Mouse (Mus musculus) CD4-positive naive resting alpha-beta T cell, adult 76 days (primary cell): ENCODE measurements around the gene Unc93b1. TPM values are rescaled to one million over a fixed set of nuclear protein-coding genes. Genes with fewer than 3 reads are reported as not detected.

Experiments used
- total RNA-seq: library from RNA; stranded (reverse); gene quantifications from one replicate; pipeline ENCODE4 v1.2.4, GENCODE M21; 2023

Unc93b1 gene
- 46.4 TPM for total RNA-seq

DNA sequence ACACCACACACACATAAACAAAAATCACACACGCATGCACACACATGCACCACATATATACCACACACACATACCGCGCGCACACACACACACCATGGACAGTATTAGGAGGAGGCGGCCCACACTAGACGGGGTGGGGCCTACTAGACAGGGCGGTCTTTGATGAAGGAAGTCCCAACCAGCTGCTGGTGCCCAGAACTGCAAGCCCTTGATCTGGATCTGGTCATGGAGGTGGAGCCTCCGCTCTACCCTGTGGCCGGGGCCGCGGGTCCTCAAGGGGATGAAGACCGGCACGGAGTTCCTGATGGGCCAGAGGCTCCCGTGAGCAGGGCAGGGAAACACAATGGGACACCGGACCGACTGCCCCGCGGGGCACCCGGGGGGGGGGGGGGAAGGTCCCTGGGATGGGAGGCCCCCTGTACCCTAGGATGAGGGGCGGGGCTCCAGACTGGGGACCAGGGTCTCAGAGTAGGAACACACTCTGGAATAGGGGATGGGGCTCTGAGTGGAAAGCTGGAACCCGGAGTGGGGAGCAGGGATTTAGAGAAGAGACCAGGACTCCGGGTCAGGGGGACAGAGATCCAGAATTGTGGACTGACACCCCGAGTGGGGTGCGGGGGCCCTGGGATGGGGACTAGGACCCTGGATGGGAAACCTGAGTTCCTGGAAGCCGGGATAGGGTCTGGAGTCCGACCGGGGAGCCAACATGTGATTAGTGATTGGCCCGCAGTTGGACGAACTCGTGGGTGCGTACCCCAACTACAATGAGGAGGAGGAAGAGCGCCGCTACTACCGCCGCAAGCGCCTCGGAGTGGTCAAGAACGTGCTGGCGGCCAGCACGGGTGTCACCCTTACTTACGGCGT, at the start of gene Unc93b1:
Gene Unc93b1 (plus strand): TSS at position 155 of the 864 bp plus-strand sequence.

DNA sequence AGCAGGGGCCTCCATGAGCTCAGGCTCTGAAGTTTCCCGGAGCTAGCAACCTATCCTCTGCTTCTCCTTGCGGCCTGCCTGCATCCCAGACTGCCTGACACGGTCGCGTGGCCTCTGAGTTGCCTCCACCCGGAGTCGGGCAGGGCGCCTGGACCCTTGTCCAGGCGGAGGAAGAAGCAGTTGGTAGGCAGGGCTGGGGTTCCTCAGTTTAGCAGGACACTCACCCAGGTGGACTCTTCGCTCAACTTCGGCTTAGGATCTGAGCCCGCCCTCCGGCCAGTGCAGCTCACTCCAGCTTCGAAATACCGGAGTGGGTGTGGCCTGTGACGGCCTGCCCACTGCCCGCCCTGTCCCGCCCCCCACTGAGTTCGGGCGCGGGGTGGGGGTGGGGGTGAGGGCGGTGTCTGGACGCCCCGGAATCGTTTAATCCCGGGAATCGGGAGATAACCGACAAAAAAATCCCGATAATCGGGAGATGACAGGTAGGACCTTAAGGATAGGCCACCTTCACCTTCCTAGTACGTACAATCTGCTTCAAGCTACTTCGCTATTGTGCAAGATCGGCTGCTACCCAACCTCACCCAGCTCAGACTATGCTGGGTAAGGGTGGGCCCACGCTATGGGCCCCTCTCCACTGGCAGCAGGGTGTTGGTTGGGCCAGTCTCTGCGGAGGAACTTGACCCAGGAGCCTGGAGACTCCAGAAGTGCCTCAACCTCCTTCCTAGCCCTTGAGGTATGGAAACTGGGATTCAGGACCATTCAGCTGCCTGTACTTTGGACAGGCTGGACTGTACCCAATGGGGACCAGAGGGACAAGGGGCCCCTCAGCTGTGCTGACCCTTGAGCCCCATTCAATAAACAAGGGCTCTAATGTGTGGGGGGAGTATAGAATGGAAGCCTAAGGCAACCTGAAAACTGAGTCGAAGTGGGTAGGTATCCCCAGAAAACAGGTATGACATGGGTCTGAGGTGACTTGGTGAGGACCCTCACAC, 27.9 kb upstream of the Unc93b1 start, which contains the start of gene Tcirg1:
Gene Tcirg1 (minus strand): TSS at position 339 of the 992 bp plus-strand sequence.

DNA sequence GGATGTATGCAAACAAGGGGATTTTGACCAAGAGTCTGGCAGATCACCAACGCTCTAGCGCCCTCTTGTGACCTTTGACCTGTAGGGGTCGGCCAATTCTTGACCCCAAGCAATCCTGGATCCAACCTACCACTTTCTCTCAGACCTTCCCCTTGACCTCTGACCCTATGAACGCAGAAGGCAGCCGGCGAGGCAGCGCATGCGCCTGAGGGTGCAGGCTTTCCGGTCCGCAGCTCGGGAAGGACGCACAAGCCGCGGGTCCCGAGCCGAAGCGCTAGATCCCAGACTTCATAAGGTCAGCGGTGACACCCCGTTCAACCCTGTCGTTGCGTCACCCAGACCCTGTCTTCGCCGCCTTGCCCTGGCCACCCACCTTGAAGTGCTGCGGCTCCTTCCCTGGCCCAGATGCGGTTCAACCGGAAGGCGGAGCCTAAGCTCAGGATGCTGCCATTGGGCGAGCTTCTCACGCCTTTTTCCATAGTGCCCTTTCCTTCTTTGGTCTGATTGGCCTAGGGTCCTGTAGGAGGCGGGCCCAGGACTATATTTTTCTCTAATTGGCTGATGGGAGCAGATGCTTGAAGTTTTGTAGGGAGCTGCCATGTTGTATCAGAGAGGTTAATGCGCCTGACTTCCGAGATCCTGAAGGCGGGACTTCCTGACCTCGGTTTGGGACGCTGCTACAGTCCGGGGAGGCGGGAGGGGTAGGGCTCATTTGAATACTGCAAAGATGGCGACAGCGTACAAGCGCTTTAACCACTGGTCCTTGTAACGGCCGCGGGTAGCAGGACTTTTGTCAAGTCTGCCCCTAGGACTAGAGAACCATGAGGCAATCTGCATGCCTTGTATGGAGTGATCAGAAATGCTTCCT, 22.4 kb upstream of the Unc93b1 start, which contains the start of gene Ndufs8:
Gene Ndufs8 (minus strand): TSS at position 438 of the 868 bp plus-strand sequence.

DNA sequence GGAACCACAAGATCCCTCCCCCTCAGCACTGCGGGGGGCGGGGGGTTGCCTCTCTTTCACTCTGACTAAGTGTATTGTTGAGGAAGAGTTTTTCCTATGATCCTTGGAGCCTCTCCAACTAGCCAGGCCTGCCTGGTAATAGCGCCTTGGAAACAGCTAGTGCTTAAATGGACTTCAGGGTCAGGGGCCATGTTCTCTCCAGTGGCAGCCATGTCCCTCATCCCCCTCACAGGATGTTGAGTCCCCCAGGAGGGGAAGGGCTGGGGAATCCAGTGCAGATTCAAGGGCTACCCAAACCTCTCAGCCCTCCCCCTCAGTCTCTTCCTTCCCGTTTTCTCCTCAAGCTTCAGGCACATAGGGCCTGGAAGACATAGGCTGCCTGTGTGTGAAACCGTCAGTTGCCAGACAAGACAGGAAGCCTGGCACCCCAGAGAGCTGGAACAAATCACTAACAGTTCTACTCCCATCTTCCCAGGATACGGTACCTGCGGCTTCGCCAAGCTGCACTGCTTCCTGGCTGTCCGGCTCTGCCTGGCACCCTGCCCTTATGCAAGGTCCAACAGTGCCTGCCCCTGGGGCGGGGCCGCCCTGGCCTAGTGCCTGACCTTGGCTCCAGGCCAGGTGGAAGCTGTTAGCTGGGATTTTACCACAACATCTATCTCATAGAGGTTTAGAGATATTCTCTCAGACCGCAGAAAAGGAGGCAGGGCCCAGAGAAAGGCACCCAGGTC, 5.6 kb upstream of the Unc93b1 start, which contains the start of gene Aldh3b1:
Gene Aldh3b1 (minus strand): TSS at position 598 of the 731 bp plus-strand sequence.

DNA sequence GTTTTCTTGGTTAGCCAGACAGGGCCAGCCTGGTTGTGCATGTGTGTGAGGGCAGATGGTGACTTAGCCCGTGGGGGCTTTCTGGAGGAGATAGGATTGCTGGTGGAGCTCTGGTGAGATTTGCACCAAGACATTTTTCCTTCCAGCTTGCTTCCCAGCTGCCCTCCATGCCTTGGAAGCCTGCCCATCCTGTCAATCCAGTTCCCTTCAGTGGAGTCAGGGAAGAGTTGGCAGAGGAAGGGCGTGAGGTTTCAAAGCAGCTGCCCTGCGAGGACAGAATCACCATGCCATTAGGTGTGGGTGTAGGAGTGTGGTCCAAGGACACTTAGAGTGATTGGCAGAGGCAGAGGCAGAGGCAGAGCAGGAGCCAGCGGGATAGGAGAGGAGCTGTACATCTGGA, 23.5 kb downstream of the Unc93b1 start, which contains the start of gene Aldh3b3:
Gene Aldh3b3 (plus strand): TSS at position 176 of the 400 bp plus-strand sequence.

DNA sequence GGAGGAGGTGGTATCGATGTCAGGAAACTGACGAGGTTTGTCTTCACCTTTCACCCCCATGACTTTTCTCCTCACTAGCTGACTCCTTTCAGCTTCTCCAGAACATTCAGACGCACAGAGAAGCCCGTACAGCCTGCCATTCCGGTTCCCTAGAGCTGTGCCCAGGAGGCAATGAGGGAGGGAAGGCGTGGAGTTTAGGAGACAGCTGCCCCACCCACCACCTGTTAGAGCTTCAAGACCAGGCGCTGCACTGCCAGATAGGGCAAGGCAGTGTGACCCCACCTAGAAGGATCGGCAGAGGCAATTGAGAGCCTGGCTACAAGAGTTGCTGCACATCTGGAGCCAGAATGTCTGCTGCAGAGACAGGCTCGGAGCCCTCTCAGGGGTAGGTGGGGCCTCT, 37.2 kb downstream of the Unc93b1 start, which contains the start of gene Aldh3b2:
Gene Aldh3b2 (plus strand): TSS at position 100 of the 400 bp plus-strand sequence.

DNA sequence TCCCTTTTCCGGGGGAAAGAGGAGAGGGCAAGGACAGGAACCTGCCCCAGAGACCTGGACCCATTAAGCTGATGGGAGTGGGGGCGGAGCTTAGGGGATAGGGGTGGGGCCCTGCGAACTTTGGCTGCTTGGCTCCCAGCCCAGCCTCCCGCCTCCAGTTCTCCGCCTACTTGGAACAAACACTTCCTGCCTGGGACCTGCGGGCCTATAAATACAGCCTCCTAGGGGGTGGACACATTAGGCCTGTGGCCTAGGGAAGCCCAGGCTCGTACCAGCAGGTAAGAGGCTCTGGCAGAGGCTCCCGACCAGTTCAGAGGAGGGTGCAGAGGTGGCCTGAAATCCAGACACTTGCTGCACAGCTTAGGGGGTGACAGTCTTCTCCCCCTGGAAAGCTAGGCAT, 51.3 kb downstream of the Unc93b1 start, which contains the start of gene Acy3:
Gene Acy3 (plus strand): TSS at position 237 of the 400 bp plus-strand sequence.

DNA sequence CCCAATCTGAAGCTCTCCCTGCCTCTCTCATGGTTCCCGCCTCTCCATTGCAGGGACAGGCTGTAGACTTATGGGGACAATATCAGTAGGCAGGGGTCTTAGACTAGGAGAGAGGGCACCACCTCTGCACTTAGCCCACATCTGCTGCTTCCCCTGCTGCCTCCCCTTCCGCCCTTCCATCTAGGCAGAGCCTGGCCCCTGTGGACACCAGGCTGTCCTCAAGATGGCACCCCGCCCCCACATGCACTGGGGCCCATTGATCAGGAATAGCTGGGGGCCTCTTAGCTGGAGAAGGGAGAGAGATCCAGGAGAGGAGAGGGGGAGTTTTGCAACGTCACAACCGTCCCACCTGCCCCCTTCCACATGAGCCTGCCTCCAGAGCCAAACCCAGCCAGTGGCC, 57.4 kb downstream of the Unc93b1 start, which contains the start of gene Tbx10:
Gene Tbx10 (plus strand): TSS at position 337 of the 400 bp plus-strand sequence.

Other genes with a start within 250 kb of the Unc93b1 start
- 7.0 TPM for gene Lrp5, start 248.6 kb upstream of the Unc93b1 start, total RNA-seq
- 11.1 TPM for gene 1810055G02Rik, start 226.9 kb upstream of the Unc93b1 start, total RNA-seq
- 201 TPM for gene Kmt5b, start 167.8 kb upstream of the Unc93b1 start, total RNA-seq
- gene Chka, start 83.4 kb upstream of the Unc93b1 start, total RNA-seq: 77.8 TPM
- gene Tcirg1, start 28.1 kb upstream of the Unc93b1 start, total RNA-seq: 61.0 TPM
- 47.0 TPM for gene Ndufs8, start 22.4 kb upstream of the Unc93b1 start, total RNA-seq
- gene Aldh3b1, start 5.4 kb upstream of the Unc93b1 start, total RNA-seq: 1.7 TPM
- gene Aldh3b3, start 23.5 kb downstream of the Unc93b1 start, total RNA-seq: not detected
- gene Aldh3b2, start 37.1 kb downstream of the Unc93b1 start, total RNA-seq: not detected
- gene Acy3, start 51.4 kb downstream of the Unc93b1 start, total RNA-seq: not detected
- not detected for gene Tbx10, start 57.6 kb downstream of the Unc93b1 start, total RNA-seq
- 7.4 TPM for gene Nudt8, start 65.4 kb downstream of the Unc93b1 start, total RNA-seq
- 2.3 TPM for gene Gm49405, start 65.4 kb downstream of the Unc93b1 start, total RNA-seq
- 2.9 TPM for gene Doc2g, start 68.1 kb downstream of the Unc93b1 start, total RNA-seq
- gene Ndufv1, start 77.6 kb downstream of the Unc93b1 start, total RNA-seq: 84.9 TPM
- 182 TPM for gene Gstp1, start 102.8 kb downstream of the Unc93b1 start, total RNA-seq
- gene Gstp2, start 110.8 kb downstream of the Unc93b1 start, total RNA-seq: 20.7 TPM
- 39.0 TPM for gene Gstp3, start 124.4 kb downstream of the Unc93b1 start, total RNA-seq
- not detected for gene Cabp2, start 146.4 kb downstream of the Unc93b1 start, total RNA-seq
- 152 TPM for gene Cdk2ap2, start 162.0 kb downstream of the Unc93b1 start, total RNA-seq
- 266 TPM for gene Pitpnm1, start 164.8 kb downstream of the Unc93b1 start, total RNA-seq
- 149 TPM for gene Aip, start 190.7 kb downstream of the Unc93b1 start, total RNA-seq
- gene Gpr152, start 204.6 kb downstream of the Unc93b1 start, total RNA-seq: 0.26 TPM
- 0.18 TPM for gene Cabp4, start 208.8 kb downstream of the Unc93b1 start, total RNA-seq
- gene Coro1b, start 213.4 kb downstream of the Unc93b1 start, total RNA-seq: 121 TPM
- gene Ptprcap, start 218.4 kb downstream of the Unc93b1 start, total RNA-seq: 209 TPM
- 41.0 TPM for gene Rps6kb2, start 228.2 kb downstream of the Unc93b1 start, total RNA-seq
- 75.2 TPM for gene Carns1, start 240.3 kb downstream of the Unc93b1 start, total RNA-seq